Mouse (Mus musculus) embryonic facial prominence, embryonic 14.5 days (tissue): ENCODE measurements around the gene Pax4. TPM values are rescaled to one million over a fixed set of nuclear protein-coding genes. Genes with fewer than 3 reads are reported as not detected.

ENCODE experiments used
- ATAC-seq: fragments of 200-750 bp; cut with Nextera tagmentation; 2 replicates; pipeline ENCODE4 v1.8.0; 2017; ENCODE audit warnings: low read depth, moderate number of reproducible peaks, moderate TSS enrichment
- DNase-seq: peaks from one replicate; pipeline ENCODE4 v3.0.0-alpha.2; 2015; ENCODE audit warnings: low spot score
- H3K27ac ChIP-seq: fragments of 300-500 bp; sonication (generic); replicated peaks from 2 replicates; pipeline ENCODE4 v1.5.1; 2014; ENCODE audit warnings: low read depth, mild to moderate bottlenecking, low read length, moderate library complexity
- H3K27me3 ChIP-seq: fragments of 300-500 bp; sonication (generic); replicated peaks from 2 replicates; pipeline ENCODE4 v1.6.1; 2014; ENCODE audit warnings: low read length; ENCODE audit not compliant: control insufficient read depth, insufficient read depth
- H3K36me3 ChIP-seq: fragments of 300-500 bp; sonication (generic); 2 replicates; pipeline ENCODE4 v1.6.1; 2014; ENCODE audit warnings: low read length, mixed read lengths; ENCODE audit not compliant: control insufficient read depth, insufficient read depth
- H3K4me1 ChIP-seq: fragments of 300-500 bp; sonication (generic); 2 replicates; pipeline ENCODE4 v1.6.1; 2014; ENCODE audit warnings: antibody characterized with exemption, low read length; ENCODE audit not compliant: control insufficient read depth, insufficient read depth
- H3K4me2 ChIP-seq: fragments of 300-500 bp; sonication (generic); 2 replicates; pipeline ENCODE4 v1.6.1; 2014; ENCODE audit warnings: low read depth, mild to moderate bottlenecking, low read length, moderate library complexity, mixed read lengths
- H3K4me3 ChIP-seq: fragments of 300-500 bp; sonication (generic); 2 replicates; pipeline ENCODE4 v1.5.1; 2014; ENCODE audit warnings: low read depth, mild to moderate bottlenecking, low read length
- H3K9ac ChIP-seq: fragments of 300-500 bp; sonication (generic); 2 replicates; pipeline ENCODE4 v1.6.1; 2014; ENCODE audit warnings: low read depth, mild to moderate bottlenecking, low read length, moderate library complexity, mixed read lengths
- H3K9me3 ChIP-seq: fragments of 300-500 bp; sonication (generic); 2 replicates; pipeline ENCODE4 v1.6.1; 2016; ENCODE audit warnings: low read length; ENCODE audit not compliant: control insufficient read depth
- WGBS: fragments of 180-500 bp; shearing (Covaris S2); extraction: QIAGEN DNeasy Blood & Tissue Kit; methylation state at CpG from one replicate; pipeline ENCODE4 v1.1.7; 2014; 5-methylcytosine and 5-hydroxymethylcytosine counted together
- polyA plus RNA-seq: library from polyadenylated mRNA; unstranded; fragments of >200 nt; fragmentation: Nextera tagmentation; extraction: Ambion mirVana; gene quantifications from 2 replicates; pipeline ENCODE4 v1.2.1, GENCODE M21; 2014

The Pax4 gene
- polyA plus RNA-seq, 1 experiment from 2014 or later: not detected

GRCm38 (mm10) chr6:28460534-28460933, 11.4 kb upstream of the Pax4 start:
- WGBS: 9% methylated on average over 5 of the region's 5 CpGs
- Histone ChIP-seq H3K36me3 (no peaks in the 10 kb centered on the region), H3K4me3 (no peak overlapping the region), H3K27me3 (no peaks in the 10 kb centered on the region), H3K4me1 (no peaks in the 10 kb centered on the region), H3K9me3 (no peaks in the 10 kb centered on the region), H3K9ac (no peak overlapping the region), H3K27ac (no peak overlapping the region), H3K4me2 (no peak overlapping the region)
- DNase-seq: no peak
- no peak for ATAC-seq

DNA sequence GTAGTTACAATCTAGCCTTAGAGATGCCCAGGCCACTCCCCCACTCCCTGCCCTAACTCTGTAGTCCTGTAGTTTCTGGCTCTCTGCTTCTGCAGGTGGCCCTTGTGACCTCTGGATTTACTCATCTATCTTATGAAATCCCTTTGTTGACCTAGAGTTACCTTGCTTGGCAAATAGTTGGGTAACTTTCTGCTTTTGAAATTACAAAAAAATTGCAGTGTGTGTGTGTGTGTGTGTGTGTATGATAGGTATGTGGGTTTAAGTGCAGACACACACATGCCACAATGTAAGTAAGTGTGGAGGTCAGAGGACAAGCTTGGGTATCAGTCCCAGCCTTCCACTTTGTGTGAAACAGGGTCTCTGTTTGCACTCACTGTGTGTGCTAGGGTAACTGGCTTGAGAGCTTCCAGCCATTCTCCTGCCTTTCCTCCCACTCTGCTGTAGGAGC, 10.1 kb upstream of the Pax4 start:
- Histone ChIP-seq H3K9ac (no peak overlapping the region), H3K27me3 (no peaks in the 10 kb centered on the region), H3K27ac (no peak overlapping the region), H3K4me1 (no peaks in the 10 kb centered on the region), H3K4me3 (no peak overlapping the region), H3K9me3 (no peaks in the 10 kb centered on the region), H3K4me2 (no peak overlapping the region), H3K36me3 (no peaks in the 10 kb centered on the region)
- no peak for DNase-seq
- no peak for ATAC-seq

DNA sequence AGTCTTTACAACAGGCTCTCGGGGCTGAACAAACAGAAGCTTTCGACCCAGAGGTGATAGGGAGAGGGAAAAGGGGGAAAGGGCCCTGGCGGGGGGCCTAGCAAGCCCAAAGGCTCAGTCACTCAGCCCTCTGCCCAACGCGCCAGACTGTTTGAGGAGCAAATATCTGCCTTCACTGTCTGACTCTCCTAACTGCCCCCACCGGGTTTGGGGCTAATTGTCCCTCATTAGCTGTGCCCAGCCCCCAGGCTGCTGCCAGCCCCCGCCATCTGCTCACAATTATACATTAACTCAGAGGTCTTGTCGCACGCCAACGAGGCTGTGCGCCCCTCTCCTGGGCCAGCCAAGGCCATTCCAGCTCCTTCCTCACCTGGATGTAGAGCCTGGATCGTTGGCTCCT, 1.8 kb upstream of the Pax4 start:
- H3K36me3 ChIP-seq: no peaks in the 10 kb centered on the region
- peaks cover 38% of the 10 kb centered on the region for H3K27me3 ChIP-seq
- peak; percentile 26; the same call in 1 of the 2 replicates for ATAC-seq
- H3K4me1 ChIP-seq: no peaks in the 10 kb centered on the region
- H3K9me3 ChIP-seq: no peaks in the 10 kb centered on the region
- 1% methylated on average over 10 of the region's 12 CpGs for WGBS
- no peak for DNase-seq
- no peak overlapping the region for H3K4me3 ChIP-seq
- no peak overlapping the region for H3K27ac ChIP-seq
- H3K9ac ChIP-seq: no peak overlapping the region
- no peak overlapping the region for H3K4me2 ChIP-seq

GRCm38 (mm10) chr6:28450481-28450880, 1.3 kb upstream of the Pax4 start:
- Histone ChIP-seq H3K4me3 (no peak overlapping the region), H3K9ac (no peak overlapping the region), H3K27ac (no peak overlapping the region), H3K27me3 (peaks cover 38% of the 10 kb centered on the region), H3K9me3 (no peaks in the 10 kb centered on the region), H3K36me3 (no peaks in the 10 kb centered on the region), H3K4me2 (no peak overlapping the region), H3K4me1 (no peaks in the 10 kb centered on the region)
- no peak for ATAC-seq
- 11% methylated on average over 5 of the region's 5 CpGs for WGBS
- no peak for DNase-seq

DNA sequence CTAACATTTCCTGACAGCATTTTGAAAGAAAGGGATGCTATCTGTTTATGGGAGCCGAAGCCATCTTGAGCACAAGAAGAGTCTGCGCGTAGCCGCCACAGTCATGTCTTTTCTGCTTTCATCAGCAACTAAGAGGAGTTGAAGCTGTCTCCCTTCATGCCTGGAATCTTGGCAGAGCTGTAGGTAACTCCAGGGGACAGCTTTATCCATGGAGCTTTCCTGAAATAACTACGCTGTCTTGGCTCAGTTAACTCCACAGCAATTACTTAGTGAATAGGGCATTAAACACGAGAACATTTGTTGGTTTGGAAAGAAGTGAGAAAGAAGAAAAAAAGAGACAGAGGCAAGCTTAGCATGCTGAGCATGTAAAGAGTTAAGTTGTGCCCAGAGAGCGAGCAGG, 1.2 kb downstream of the Pax4 start:
- Histone ChIP-seq H3K4me2 (no peak overlapping the region), H3K27ac (no peak overlapping the region), H3K27me3 (peaks cover 32% of the 10 kb centered on the region), H3K9ac (no peak overlapping the region), H3K36me3 (no peaks in the 10 kb centered on the region), H3K9me3 (no peaks in the 10 kb centered on the region), H3K4me3 (no peak overlapping the region), H3K4me1 (no peaks in the 10 kb centered on the region)
- ATAC-seq: no peak
- no peak for DNase-seq
- WGBS: 77% methylated on average over 7 of the region's 7 CpGs

DNA sequence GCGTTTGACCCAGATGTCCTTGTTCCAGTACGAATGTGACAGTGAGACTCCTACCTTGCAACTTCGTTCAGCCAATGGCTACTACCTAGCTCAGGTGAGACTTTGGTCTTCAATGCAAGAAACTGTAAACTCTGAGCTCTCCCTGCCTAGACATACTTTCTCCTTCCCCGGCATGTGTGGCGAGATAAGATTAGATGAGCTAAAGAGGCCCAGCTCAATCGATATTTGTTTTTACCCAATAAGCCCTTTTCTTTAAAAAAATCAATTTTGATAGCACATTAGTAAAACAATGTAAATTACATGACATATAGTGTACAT, 17.7 kb downstream of the Pax4 start:
- H3K4me3 ChIP-seq: no peak overlapping the region
- H3K9me3 ChIP-seq: no peaks in the 10 kb centered on the region
- no peak overlapping the region for H3K27ac ChIP-seq
- no peak for DNase-seq
- no peak overlapping the region for H3K9ac ChIP-seq
- no peaks in the 10 kb centered on the region for H3K4me1 ChIP-seq
- no peaks in the 10 kb centered on the region for H3K27me3 ChIP-seq
- H3K4me2 ChIP-seq: no peak overlapping the region
- no peak for ATAC-seq
- H3K36me3 ChIP-seq: peaks cover 5% of the 10 kb centered on the region; the same call in 1 of the 2 replicates
- 77% methylated on average over 6 of the region's 6 CpGs for WGBS

DNA sequence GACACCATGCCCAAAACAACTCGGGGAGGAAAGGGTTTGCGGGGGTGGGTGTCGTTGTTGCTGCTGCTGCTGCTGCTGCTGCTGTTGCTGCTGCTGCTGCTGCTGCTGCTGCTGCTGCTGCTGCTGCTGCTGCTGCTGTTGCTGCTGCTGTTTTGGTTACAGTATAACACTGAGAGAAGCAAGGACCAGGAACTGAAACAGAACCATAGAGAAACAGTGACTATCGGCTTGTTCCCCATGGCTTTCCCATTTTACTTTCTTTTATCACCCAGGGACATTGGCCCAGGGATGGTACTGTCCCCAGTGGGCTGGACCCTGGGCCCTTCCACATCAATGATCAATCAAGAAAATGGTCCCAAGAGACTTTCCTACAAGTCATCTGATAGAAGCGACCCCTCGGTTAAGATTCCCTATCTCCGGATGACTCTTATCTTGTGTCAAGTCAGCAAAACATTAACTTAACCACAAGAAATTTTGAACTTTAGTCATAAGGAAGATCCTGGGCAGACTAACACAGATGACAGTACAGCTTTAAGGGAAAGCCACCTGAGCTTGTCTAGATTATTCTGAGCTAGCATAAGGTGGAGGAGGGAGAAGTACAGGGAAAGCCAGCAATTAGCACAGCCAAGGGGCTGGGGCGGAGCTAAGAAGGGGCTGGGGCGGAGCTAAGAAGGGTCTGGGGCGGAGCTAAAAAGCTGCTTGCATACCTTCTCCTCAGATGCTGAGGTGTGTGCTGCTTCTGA, 18.2 kb downstream of the Pax4 start:
- Histone ChIP-seq H3K9ac (no peak overlapping the region), H3K27me3 (no peaks in the 10 kb centered on the region), H3K9me3 (no peaks in the 10 kb centered on the region), H3K36me3 (peaks cover 10% of the 10 kb centered on the region; the same call in 1 of the 2 replicates), H3K4me3 (no peak overlapping the region), H3K4me1 (no peaks in the 10 kb centered on the region), H3K4me2 (no peak overlapping the region), H3K27ac (no peak overlapping the region)
- 79% methylated on average over 10 of the region's 10 CpGs for WGBS
- ATAC-seq (no peak), DNase-seq (no peak)

GRCm38 (mm10) chr6:28429870-28430269, 19.3 kb downstream of the Pax4 start:
- Histone ChIP-seq H3K27ac (no peak overlapping the region), H3K4me3 (no peak overlapping the region), H3K36me3 (peaks cover 20% of the 10 kb centered on the region), H3K4me2 (no peak overlapping the region), H3K9ac (no peak overlapping the region), H3K4me1 (0 out of 2 replicates have a peak, but pooled peaks cover 4% of the 10 kb centered on the region), H3K27me3 (no peaks in the 10 kb centered on the region), H3K9me3 (no peaks in the 10 kb centered on the region)
- ATAC-seq: no peak
- 90% methylated on average over 11 of the region's 11 CpGs for WGBS
- DNase-seq: no peak

- WGBS: 88% methylated on average over 3 of the region's 3 CpGs
- H3K4me1 ChIP-seq: peaks cover 12% of the 10 kb centered on the region
- no peak for ATAC-seq
- H3K27ac ChIP-seq: no peak within 1 kb of the TSS
- no peaks in the 10 kb centered on the region for H3K9me3 ChIP-seq
- H3K27me3 ChIP-seq: no peaks in the 10 kb centered on the region
- H3K4me2 ChIP-seq: no peak within 1 kb of the TSS
- no peak within 1 kb of the TSS for H3K9ac ChIP-seq
- H3K36me3 ChIP-seq: peaks cover 21% of the 10 kb centered on the region
- DNase-seq: no peak
- no peak within 1 kb of the TSS for H3K4me3 ChIP-seq
Observed at GRCm38 (mm10) chr6:28428290-28428689, 20.9 kb downstream of the Pax4 start, which contains the start of gene Gcc1. Gene Gcc1 (minus strand): TSS chr6:28428390.
